Mouse (Mus musculus): ENCODE results near the gene Nos3. TPM values are rescaled to one million over a fixed set of nuclear protein-coding genes. Genes with fewer than 3 reads are reported as not detected.

Gene Nos3
- total RNA-seq (2021), result 1 to 10 TPM; 8.0 to 9.5 TPM

DNA sequence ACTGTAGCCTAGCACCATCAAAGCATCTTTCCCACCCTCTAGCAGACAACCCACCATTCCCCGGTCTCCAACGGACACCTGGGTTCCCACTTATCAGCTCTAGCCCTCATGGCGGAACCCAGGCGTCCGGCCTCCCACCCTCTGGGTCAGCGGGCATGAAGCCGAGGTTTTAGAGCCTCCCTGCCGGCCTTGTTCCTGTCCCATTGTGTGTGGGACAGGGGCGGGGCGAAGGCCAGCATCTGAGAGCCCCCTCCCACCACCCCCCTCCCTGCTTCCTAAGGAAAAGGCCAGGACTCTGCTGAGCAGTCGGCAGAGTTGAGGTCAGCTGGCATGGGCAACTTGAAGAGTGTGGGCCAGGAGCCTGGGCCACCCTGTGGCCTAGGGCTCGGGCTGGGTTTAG, at the start of gene Nos3:
TSS of gene Nos3 (plus strand) at position 303 of the 400 bp plus-strand sequence.
- DNase-seq (ENCODE audit: low spot score in 2 of 2), result no peak
- intact Hi-C loops (cut with DNase I), result loop anchor here (5.0 kb wide), 1 partner anchor 197 kb away; no protein-coding TSS in a partner anchor

DNA sequence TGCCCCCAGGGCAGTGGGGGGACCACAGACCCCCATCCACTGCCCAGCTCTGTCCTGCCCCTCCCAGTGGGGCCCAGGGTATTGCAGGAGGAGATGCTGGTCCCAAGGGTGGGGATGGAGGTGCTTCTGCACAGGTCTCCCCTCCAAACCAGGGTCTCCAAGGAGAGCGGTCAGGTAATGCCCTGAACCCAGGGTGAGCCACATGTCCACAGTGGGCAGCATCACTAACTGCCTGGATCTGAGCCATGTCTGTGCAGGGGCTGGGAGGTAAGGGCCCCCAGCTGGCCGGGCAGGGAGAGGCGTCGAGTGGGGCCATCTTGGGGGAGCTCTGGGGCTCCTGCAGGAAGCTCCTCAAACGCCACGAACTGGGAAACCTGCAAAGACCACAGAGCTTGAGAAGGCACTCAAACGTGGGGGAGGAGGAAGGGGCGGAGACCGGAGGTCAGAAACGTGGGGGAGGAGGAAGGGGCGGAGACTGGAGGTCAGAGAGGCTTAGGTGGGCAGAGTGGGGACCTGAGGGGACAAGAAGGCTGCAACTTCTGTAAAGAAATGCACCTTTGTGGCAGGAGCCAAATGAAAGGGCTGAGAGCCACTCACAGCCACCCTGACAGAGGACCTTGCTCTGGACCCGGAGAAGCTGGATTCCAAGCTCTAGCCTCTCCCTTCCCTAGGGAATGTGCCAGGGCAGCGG, 44.7 kb upstream of the Nos3 start:
- no peak for DNase-seq (ENCODE audit: low spot score in 2 of 2)
- intact Hi-C loops (cut with DNase I), result no loop called here

DNA sequence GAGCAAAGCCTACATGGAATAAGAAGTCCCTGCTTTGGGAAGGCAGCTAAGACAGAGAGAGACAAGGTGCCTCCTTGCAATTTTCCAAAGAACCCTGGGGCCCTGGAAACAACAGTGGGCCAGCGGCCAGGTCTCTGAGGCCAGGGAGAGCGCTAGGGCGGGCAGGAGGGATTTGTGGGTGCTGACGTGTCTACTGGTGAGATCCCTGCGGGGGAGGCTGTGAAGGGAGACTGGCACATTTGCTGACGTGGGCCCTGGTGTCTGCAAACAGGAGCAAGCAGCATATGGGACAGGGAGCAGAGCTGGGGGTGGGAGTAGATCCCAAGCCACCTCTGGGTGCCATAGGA, 44.2 kb upstream of the Nos3 start:
- peak in 1 of 2 experiments; percentile 67 for DNase-seq (ENCODE audit: low spot score in 2 of 2)
- intact Hi-C loops (cut with DNase I), result no loop called here

DNA sequence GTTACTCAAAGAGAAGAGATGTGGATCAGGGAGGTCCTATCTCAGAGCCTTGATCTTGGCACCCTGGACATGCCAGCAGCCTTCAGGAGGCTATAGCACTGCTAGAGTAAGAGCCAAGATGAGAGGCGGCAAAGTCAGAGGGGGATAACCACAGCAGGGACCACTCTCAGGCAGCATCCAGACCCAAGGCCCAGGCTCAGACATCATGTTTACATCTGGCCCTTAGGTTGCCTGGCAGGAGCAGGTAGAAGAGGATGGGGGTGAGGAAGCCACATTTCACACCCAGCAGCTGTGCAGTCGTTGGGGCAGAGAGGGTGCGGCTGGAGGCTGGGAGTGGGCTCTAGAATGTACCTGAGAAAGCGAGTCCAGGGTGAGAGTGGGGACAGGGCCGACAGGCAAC, 43.7 kb upstream of the Nos3 start:
- no peak for DNase-seq (ENCODE audit: low spot score in 2 of 2)
- intact Hi-C loops (cut with DNase I), result no loop called here

DNA sequence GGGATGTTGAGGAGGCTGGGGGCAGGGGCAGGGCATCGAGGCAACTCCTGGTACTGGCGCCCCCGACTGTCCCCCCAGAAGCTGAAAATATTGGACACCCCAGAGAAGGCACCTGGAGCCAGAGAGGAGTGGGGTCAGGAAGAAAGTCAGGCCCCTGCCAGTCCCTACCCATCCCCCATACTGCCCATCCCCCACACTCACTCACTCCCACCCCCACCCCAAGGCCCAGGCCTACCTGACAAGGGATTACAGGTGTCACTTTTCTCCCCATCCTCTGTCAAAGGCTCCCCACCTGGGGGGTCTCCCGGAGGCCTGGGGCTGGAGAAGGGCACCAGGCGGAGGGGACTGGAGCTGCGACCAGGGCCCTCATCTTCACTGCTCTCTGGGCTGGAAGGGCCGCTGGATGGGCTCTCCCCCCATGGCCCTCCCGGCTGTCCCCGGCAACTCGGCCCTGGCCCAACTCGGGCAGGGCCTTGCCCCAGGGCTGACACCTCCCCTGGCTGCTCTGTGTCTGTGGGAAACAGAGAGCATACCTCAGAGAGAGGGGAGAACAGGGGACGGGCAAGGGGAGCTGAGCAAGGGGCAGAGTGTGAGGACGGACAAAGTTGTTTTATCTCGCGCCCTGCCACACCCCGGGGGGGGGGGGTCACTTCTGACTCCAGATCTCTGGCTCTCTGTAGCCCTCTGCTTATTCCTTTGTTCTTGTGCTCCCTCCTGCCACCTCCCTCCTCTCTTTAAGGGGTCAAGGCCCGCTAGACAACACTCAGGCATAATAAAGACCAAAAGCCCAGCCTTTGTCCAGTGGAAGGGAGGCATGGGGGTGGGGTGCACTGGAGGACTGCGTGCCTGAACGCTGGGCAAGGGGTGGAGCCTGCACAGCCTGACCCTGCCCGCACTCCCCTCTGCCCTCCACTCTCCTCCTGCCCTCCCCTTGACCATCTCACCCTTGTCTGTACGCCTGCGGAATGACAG, 42.6 kb upstream of the Nos3 start:
- intact Hi-C loops (cut with DNase I), result no loop called here
- no peak for DNase-seq (ENCODE audit: low spot score in 2 of 2)

DNA sequence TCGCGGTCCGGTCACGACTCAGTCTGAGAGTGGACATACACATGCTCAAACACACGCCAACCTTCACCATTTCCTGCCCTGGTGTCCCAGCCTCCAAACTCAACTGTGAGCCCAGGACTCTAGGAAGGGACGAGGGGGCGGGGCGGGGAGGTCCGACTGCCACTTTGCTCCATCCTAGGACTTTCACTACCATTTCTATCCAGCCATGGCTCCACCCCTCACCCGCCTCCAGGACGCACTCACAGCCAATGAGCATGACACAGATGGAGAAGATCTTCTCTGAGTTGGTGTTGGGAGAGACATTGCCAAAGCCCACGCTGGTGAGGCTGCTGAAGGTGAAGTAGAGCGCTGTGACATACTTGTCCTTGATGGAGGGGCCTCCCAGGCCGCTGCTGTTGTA, 39.4 kb upstream of the Nos3 start:
- intact Hi-C loops (cut with DNase I), result no loop called here
- no peak for DNase-seq (ENCODE audit: low spot score in 2 of 2)

DNA sequence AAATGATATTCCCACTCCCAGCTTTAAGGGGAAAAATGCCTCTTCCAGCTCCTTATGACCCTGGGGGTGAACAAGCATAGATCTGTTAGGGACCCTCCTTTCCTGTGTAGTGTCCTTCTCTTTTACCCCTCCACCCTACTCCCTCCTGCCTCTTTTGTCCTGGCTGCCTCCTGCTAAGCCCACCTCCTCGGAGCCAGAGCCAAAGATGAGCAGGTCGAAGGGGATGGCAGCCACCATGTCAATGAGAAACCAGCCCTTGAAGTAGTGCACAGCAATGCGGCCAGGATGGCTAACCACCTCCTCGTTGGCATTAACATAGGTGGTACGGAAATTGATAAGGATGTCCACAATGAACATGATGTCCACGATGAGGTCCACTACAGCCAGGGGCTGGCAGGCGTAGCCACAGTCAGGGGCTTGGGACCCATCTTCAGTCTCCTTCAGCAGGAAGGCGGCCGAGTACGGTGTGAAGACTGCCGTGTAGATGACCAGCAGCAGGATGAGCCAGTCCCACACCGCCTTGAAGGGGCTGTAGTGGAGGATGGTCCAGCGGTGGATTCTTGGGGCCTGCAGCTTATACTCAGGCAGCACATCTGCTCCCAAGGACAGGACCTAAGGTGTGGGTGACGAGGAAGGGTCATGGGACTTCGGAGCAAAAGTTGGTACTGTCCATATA, 38.3 kb upstream of the Nos3 start:
- intact Hi-C loops (cut with DNase I), result no loop called here

DNA sequence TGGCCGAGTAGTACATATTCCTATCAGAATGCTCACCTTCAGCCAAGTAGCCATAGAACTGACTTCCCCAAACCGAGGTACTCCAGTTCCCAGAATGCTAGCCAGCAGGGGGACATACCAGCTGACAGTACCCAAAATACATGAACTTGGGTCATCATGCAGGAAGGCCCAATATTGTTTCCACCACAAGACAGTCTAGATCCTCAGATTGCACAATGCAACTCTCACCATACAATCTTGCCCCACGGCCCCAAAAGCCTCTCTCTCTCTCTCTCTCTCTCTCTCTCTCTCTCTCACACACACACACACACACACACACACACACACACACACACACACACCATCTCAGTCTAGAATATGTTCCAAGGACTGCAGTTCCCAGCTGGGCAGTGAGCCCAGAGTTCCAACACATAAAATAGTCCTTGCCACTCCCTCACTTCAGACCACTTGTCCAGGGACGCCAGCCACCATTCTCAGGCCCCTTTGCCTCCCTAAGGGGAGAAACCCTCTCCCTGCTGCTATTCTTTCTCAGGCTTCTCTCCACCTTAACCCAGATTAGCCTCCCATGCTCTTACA, 37.7 kb upstream of the Nos3 start:
- DNase-seq (ENCODE audit: low spot score in 2 of 2), result no peak
- intact Hi-C loops (cut with DNase I), result no loop called here

More for the DNA sequence above, 38.3 kb upstream of the Nos3 start:
- DNase-seq (ENCODE audit: low spot score in 2 of 2), result no peak

DNA sequence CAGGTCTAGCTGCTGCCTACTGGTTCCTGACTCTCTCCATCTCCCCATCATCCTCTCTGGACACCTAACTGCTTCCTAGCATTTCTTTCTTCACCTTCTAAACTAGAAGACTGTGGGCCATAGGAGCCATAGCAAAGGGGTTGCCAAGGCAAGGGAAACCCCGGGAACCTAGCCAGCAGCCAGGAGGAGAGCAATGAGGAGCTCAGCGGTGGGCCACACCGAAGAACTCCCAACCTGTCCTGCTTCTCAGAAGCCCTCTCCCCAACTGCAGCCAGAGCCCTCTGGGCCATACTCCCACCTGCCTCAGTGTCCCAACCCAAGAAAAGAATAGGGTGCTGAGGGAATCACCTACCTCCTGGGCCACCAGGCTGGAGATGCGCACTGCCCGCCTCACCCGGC, 35.8 kb upstream of the Nos3 start:
- intact Hi-C loops (cut with DNase I), result no loop called here
- no peak for DNase-seq (ENCODE audit: low spot score in 2 of 2)

DNA sequence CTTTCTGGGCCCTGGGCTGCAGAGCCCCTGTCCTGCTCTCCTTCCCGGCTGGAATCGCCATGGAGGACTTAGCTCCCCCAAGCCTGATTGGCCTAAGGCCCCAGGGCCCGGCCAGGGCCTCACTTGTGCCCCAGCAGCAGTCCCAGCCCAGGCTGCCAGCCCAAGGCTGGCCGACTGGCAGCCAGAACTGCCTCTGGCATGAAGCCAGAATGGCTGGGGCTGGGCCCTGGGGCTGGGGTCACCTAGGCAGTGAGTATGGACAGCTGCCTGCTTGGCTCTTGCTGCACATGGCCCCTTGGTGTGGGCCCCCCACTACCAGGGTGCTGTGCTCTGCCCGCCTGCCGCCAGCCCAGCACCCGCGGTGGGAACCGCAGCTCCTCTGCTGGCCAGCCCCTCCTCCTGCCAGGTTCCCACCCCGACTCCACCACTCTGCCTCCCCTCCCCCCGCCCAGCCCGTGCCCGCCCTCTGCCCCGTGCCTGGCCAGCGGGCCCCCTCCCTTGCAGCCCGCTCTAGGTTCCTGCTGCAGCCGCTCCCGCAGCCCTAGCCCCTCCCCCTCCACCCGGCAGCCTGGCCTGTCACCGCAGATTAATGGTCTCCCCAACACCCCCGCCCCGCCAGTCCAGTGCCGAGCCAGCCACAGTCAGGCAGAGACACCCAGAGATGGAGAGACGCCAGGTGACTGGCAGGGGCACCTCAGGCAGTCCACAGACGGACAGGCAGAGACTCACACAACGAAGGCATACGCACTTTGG, 35.2 kb upstream of the Nos3 start:
- DNase-seq (ENCODE audit: low spot score in 2 of 2), result no peak
- intact Hi-C loops (cut with DNase I), result no loop called here

DNA sequence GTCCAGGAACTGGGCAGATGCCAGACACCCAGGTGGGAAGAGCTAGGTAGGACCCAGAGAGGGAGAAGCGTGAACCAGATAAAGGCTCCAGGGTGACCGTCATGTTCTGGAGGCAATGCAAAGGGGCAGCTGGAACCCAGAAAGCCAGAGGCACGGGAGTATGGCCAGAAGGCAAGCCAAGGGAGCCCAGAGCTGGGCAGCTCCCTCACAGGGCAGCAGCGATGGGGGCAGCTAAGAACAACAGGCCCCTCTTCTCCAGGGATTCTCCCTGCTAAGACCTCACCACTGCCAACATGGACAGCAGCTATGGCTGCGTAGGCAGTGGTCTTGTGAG, 34.7 kb upstream of the Nos3 start:
- intact Hi-C loops (cut with DNase I), result no loop called here
- DNase-seq (ENCODE audit: low spot score in 2 of 2), result no peak

DNA sequence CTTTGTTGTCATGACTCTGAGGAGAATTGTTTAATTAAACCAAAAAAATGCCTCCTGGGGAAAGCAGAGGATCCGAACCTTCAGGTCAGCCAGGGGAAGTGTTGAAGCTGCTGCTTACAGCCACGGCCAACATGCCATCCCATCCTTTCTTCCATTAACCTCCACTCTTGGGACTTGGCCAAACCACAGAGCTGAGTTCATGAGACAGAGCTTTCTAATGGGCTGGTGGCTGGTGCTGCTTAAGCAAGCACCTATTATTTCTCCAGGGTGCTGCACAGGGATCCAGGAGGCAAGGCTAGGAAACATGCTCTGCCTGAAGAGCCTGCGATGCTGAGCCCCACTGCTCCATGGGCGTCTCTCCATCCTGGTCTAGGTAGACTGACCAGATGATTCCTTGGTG, 32.2 kb upstream of the Nos3 start:
- intact Hi-C loops (cut with DNase I), result no loop called here
- DNase-seq (ENCODE audit: low spot score in 2 of 2), result no peak

DNA sequence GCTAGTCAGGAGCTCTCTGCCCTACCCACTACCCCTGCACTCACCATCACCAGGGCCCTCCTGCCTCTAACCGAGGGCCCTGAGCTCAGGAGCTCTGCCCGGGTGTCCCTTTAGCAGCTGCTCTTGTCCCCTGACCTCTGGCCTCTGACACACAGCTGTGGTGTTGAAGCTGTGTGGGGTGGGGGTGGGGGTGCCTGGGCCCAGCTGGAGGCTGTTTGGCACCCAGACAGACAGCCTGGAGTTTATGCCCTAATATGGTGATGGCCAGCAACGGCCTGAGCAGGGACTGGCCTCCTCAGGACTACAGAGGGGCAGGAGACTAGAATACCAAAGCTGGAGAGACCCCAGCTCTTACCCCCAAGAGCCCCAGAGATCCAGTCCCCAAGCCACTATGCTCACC, 29.9 kb upstream of the Nos3 start:
- no peak for DNase-seq (ENCODE audit: low spot score in 2 of 2)
- intact Hi-C loops (cut with DNase I), result loop anchor here (1.0 kb wide), 1 partner anchor 27 kb away; no protein-coding TSS in a partner anchor

DNA sequence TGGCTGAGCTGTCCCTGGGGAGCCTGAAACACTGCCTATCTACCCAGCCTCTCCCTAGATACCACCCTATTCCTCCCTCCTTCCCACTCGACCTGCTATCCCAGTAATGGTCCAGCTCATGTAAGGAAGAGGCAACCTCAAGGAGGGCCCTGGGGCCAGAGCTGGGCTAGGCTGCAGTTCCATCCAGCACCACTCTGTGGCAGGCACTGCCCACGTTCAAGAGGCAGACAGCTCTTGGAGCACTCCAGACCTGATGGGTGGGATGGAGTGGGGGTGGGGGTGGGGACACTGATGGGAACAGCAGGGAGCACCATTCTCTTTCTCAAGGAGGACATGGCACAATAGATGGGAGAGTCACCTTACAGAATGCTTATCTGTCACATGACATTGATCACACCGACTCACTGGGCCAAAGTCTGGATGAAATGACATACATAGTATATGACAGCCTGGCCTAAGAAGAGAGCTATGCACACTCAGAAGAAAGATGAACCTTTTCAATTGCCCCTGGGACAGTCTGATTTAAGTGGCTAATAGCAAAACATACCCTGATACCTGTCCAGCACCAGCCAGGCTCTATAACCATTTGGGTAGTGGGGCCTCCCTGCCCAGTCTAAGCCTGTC, 28.6 kb upstream of the Nos3 start:
- intact Hi-C loops (cut with DNase I), result loop anchor here (1.0 kb wide), 1 partner anchor 25 kb away; no protein-coding TSS in a partner anchor
- DNase-seq (ENCODE audit: low spot score in 2 of 2), result peak; percentile 44 to 47

DNA sequence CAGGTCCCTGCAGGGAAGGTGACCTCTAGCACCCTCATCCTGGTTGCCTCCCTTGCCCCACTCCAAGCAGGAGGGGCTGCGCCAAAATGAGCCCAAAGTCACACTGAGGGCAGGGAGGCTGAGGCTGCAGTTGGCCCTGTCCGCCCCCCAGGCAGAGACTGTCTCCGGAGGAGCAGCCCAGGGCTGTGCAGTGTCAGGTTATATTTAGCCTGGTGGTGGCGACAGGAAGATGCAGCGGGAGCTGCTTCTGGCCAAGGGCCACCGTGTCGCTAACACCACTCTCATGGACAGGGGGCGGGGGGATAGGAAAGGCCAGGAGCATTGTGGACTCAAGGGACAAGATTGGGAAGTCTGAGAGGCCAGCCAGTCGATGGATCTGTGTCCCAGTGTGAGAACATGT, 27.2 kb upstream of the Nos3 start:
- DNase-seq (ENCODE audit: low spot score in 2 of 2), result no peak
- intact Hi-C loops (cut with DNase I), result no loop called here

DNA sequence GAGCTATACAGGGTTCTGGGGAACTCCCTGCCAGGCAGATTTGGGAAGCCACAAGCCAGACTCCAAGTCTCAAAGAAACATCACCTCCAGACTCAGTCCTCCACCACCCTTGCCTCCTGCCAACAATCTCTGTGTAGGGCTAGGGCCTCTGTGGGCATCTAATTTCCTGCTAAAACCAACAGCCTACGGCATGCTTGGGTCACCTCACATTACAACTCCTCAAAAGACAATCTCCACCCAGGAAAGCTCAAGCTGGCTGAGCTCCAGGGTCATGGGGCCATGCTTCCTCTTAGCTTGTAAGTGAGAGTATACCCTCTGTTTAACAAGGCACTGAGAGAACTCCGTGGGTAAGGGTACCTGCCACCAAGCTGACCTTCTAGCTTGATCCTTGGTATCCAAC, 26.8 kb upstream of the Nos3 start:
- intact Hi-C loops (cut with DNase I), result no loop called here
- DNase-seq (ENCODE audit: low spot score in 2 of 2), result no peak

DNA sequence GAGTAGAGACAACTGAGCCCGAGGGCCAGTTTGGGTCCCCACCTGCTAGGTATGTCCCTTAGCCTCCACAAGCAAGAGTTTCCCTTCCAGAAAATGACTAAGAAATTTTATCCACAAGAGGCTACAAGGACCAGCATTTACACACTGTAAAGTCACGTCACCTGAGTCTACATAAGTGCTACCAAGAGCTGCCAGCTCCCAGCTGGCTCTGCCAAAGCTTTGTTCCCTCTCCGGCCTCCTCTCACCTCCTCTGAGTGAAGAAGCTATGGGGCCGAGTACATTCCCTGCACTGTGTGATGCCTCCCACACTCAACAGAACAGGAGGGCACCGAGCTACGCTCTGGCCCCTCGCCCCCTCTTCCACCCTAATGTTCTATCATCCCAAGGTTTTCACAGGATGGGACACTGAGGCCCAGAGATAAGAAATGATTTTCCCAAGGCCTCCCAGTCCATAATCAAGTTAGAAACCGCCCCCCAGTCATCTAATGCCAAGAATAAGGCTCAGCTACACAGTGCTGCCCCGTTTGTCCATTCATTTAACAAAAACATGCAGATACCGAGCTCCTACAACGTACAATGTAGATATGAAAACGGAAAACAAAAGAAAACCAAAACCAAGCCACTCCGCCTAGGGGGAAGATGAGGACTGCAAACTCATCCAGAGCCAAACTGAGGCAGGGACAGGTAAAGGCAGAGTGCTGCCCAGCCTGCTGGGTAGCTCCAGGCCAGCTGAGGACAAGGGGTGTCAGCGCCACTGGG, 22.2 kb upstream of the Nos3 start:
- intact Hi-C loops (cut with DNase I), result no loop called here
- DNase-seq (ENCODE audit: low spot score in 2 of 2), result no peak

DNA sequence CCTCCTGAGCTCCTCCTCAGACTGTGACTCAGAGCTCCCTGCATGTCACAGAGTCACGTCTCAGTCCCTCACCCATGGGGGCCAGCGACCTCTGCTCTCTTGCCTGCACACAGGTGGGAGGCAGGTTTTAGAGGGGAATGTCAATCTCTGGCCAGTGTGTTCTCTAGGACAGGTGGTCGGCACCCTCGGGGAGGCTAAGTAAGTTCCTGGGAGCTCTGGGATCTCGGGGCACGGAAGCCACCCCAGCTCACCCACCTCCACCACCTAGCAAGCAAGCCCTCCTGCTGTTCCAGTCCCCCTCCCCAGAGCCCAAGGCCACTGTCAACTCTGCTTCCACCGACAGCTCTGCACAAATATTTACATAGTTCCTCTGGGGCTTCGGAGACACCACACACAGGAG, 21.6 kb upstream of the Nos3 start:
- intact Hi-C loops (cut with DNase I), result no loop called here

More for the DNA sequence above, 21.6 kb upstream of the Nos3 start:
- no peak for DNase-seq (ENCODE audit: low spot score in 2 of 2)
